Mouse (Mus musculus): ENCODE results near the gene Wdtc1.
A peak's percentile ranks its signal among the peaks of the same experiment; 100 is the strongest.

Gene Wdtc1

GRCm38 (mm10) chr4:133319667-133320066, 33.6 kb downstream of the Wdtc1 start:
- no peak for DNase-seq

- no peak for DNase-seq
These were observed 37.3 kb downstream of the Wdtc1 start for GRCm38 (mm10) chr4:133315991-133316390.

- peak; percentile 89 for DNase-seq
These were observed 38.4 kb downstream of the Wdtc1 start for GRCm38 (mm10) chr4:133314896-133315295.

GRCm38 (mm10) chr4:133309948-133310347, 43.3 kb downstream of the Wdtc1 start:
- peak; percentile 68 for DNase-seq

- DNase-seq = peak; percentile 54
These were observed 46.0 kb downstream of the Wdtc1 start for GRCm38 (mm10) chr4:133307331-133307730.

GRCm38 (mm10) chr4:133305825-133306224, 47.5 kb downstream of the Wdtc1 start:
- no peak for DNase-seq

- DNase-seq = no peak
These were observed 48.5 kb downstream of the Wdtc1 start for GRCm38 (mm10) chr4:133304770-133305169.

GRCm38 (mm10) chr4:133302668-133303067, 50.6 kb downstream of the Wdtc1 start:
- DNase-seq = no peak

GRCm38 (mm10) chr4:133301802-133302201, 51.5 kb downstream of the Wdtc1 start:
- DNase-seq = peak; percentile 78

GRCm38 (mm10) chr4:133300421-133300820, 52.9 kb downstream of the Wdtc1 start:
- DNase-seq = peak; percentile 56

GRCm38 (mm10) chr4:133299701-133300100, 53.6 kb downstream of the Wdtc1 start:
- DNase-seq = peak; percentile 88

- DNase-seq = peak; percentile 94
These were observed 54.5 kb downstream of the Wdtc1 start for GRCm38 (mm10) chr4:133298516-133299365.

- DNase-seq = peak; percentile 91
These were observed 55.5 kb downstream of the Wdtc1 start for GRCm38 (mm10) chr4:133297801-133298238.

- DNase-seq = no peak
These were observed 55.9 kb downstream of the Wdtc1 start for GRCm38 (mm10) chr4:133297360-133297759.

GRCm38 (mm10) chr4:133294084-133294483, 59.2 kb downstream of the Wdtc1 start:
- DNase-seq = peak; percentile 26

- no peak for DNase-seq
These were observed 60.1 kb downstream of the Wdtc1 start for GRCm38 (mm10) chr4:133292901-133293843.

GRCm38 (mm10) chr4:133292405-133292804, 60.9 kb downstream of the Wdtc1 start:
- no peak for DNase-seq

GRCm38 (mm10) chr4:133291255-133291654, 62.0 kb downstream of the Wdtc1 start:
- DNase-seq = no peak

GRCm38 (mm10) chr4:133286476-133287077, 66.7 kb downstream of the Wdtc1 start:
- DNase-seq = no peak

- no peak for DNase-seq
These were observed 67.3 kb downstream of the Wdtc1 start for GRCm38 (mm10) chr4:133285950-133286349.

- DNase-seq = no peak
These were observed 68.0 kb downstream of the Wdtc1 start for GRCm38 (mm10) chr4:133285299-133285698.

GRCm38 (mm10) chr4:133282656-133283055, 70.6 kb downstream of the Wdtc1 start:
- DNase-seq = no peak

GRCm38 (mm10) chr4:133281951-133282481, 71.3 kb downstream of the Wdtc1 start:
- DNase-seq = peak; percentile 40
